ENCODE assay signal across 9 mouse cellular contexts in the genomic region with DNA sequence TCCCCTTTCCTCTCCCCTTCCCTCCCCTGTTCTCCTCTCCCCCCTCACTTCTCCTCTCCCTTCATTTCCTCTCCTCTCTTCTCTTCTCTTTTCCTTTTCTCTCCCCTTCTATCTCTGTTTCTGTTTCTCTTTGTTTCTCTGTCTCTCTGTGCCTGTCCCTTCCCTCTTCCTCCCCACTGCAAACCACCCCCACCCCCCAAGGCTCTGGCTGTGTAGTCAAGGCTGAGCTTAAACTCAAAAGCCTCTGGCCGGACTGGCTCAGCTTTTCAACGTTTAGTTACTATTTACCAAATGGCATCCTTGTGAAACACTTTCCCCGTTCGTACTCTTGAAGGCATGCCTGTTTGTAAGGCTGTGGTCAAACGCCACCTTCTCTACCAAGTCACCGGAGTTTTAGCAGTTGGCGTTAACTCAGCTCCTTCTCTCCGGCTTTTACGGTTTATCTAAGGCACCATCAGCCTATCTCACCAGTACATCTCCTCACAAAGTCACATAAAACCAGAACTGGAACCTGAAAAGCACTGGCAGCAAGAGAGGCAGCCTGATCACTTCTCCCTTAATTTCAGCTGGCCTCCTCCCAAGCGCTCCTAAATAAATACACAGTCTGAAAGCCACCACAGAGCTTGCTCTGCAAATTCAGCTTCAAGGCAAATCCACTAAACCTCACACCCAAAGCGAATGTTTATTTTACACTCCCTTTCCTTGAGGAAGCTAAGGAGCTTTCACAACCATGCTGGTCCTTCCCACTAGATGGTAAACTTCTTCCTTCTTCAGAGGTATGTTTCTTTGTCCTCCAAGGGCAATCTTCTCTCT. TPM values are rescaled to one million over a fixed set of nuclear protein-coding genes. Genes with fewer than 3 reads are reported as not detected.
DNase-seq lines count a peak whose midpoint lies in the region; ATAC-seq and TF ChIP-seq lines count a peak whose summit lies in the region.
"Had no signal": no experiment of that assay in that cellular context is flagged by ENCODE, and none has a peak within 500 bp of the region (broad histone marks: within the 10 kb centered on the region; RNA-seq: fewer than 3 reads in every experiment).

No protein-coding gene starts in this region.

- H3K27ac ChIP-seq in limb, embryonic 14.5 days (replicated peaks; ENCODE audit: low read depth, low read length): peak overlapping the region; percentile 14; the same call in 1 of the 2 replicates
- H3K27ac ChIP-seq in stomach, embryonic 14.5 days (ENCODE audit: low read length): no peak overlapping the region
- H3K27ac ChIP-seq: midbrain, embryonic 12.5 days had no signal

- WGBS in limb, embryonic 14.5 days: 26% methylated on average over 11 of the region's 11 CpGs
- 14% methylated on average over 11 of the region's 11 CpGs for WGBS in stomach, embryonic 14.5 days

- no peak for TF ChIP-seq CTCF in G1E (IDR thresholded peaks at IDR 0.05; ENCODE audit: low read depth, low read length)

- no peak overlapping the region for H3K4me3 ChIP-seq in G1E (ENCODE audit: low read depth, low read length)
- H3K4me3 ChIP-seq in limb, embryonic 14.5 days (replicated peaks; ENCODE audit: low read length): 0 out of 2 replicates have a peak overlapping the region, but pooled peaks have one; percentile 13
- no peak overlapping the region for H3K4me3 ChIP-seq in stomach, embryonic 14.5 days (ENCODE audit: low read depth, low read length)
- H3K4me3 ChIP-seq: midbrain, embryonic 12.5 days had no signal

- ATAC-seq in G1E (ENCODE audit: extremely low read depth, insufficient number of reproducible peaks, low FRiP score, poor library complexity, severe bottlenecking): peak; percentile 28
- no peak for ATAC-seq in limb, embryonic 14.5 days (ENCODE audit: low FRiP score, low read depth)
- ATAC-seq in stomach, embryonic 14.5 days (ENCODE audit: insufficient number of reproducible peaks, insufficient read depth, low FRiP score, low read depth): peak; percentile 46; the same call in 1 of the 2 replicates

- H3K4me1 ChIP-seq in G1E (ENCODE audit: insufficient read depth, low read depth, low read length): peaks cover 9% of the 10 kb centered on the region
- H3K4me1 ChIP-seq in limb, embryonic 14.5 days (ENCODE audit: control insufficient read depth, insufficient read depth, low read length): no peaks in the 10 kb centered on the region
- H3K4me1 ChIP-seq in stomach, embryonic 14.5 days (ENCODE audit: control insufficient read depth, insufficient read depth, low read length): no peaks in the 10 kb centered on the region
- H3K4me1 ChIP-seq: midbrain, embryonic 12.5 days had no signal

- intact Hi-C loops in heart, postnatal 36 days (cut with DNase I): no loop called here

- peak; percentile 31 for DNase-seq in adrenal gland, postnatal 10 days
- DNase-seq in adrenal gland, postnatal 4 days (ENCODE audit: low spot score in 2 of 2): no peak
- DNase-seq in G1E (ENCODE audit: low spot score): no peak
- peak; percentile 4 to 7 for DNase-seq in heart, postnatal 36 days
- DNase-seq in limb, embryonic 14.5 days (ENCODE audit: low spot score): peak; percentile 12
- no peak for DNase-seq in thymus, postnatal 10 days (ENCODE audit: low spot score in 2 of 2)
- DNase-seq in urinary bladder, postnatal 25 days (ENCODE audit: low spot score): no peak

- peaks cover 5% of the 10 kb centered on the region; the same call in 1 of the 2 replicates for H3K9me3 ChIP-seq in G1E (replicated peaks)
- no peaks in the 10 kb centered on the region for H3K9me3 ChIP-seq in limb, embryonic 14.5 days (ENCODE audit: control insufficient read depth, low read length)
- H3K9me3 ChIP-seq in stomach, embryonic 14.5 days (ENCODE audit: control insufficient read depth, low read depth, low read length): no peaks in the 10 kb centered on the region
- H3K9me3 ChIP-seq: midbrain, embryonic 12.5 days had no signal

- no peaks in the 10 kb centered on the region for H3K36me3 ChIP-seq in G1E (replicated peaks)
- no peaks in the 10 kb centered on the region for H3K36me3 ChIP-seq in limb, embryonic 14.5 days (ENCODE audit: control insufficient read depth, insufficient read depth, low read length)
- H3K36me3 ChIP-seq in stomach, embryonic 14.5 days (ENCODE audit: control insufficient read depth, insufficient read depth, low read length): no peaks in the 10 kb centered on the region
- H3K36me3 ChIP-seq: midbrain, embryonic 12.5 days had no signal

- TF ChIP-seq POLR2A in limb, embryonic 14.5 days (IDR thresholded peaks at IDR 0.05; ENCODE audit: borderline replicate concordance, extremely low read depth, insufficient read depth, insufficient read length): no peak

- peak overlapping the region; percentile 8 for H3K9ac ChIP-seq in limb, embryonic 14.5 days (ENCODE audit: low read depth, low read length, severe bottlenecking)
- H3K9ac ChIP-seq in stomach, embryonic 14.5 days (replicated peaks; ENCODE audit: low read depth, low read length): no peak overlapping the region
- H3K9ac ChIP-seq: midbrain, embryonic 12.5 days had no signal

- peaks cover 9% of the 10 kb centered on the region for H3K27me3 ChIP-seq in G1E (ENCODE audit: insufficient read depth, low read length)
- no peaks in the 10 kb centered on the region for H3K27me3 ChIP-seq in limb, embryonic 14.5 days (ENCODE audit: control insufficient read depth, insufficient read depth, low read length)
- H3K27me3 ChIP-seq in stomach, embryonic 14.5 days (ENCODE audit: control insufficient read depth, insufficient read depth, low read length): no peaks in the 10 kb centered on the region
- H3K27me3 ChIP-seq: midbrain, embryonic 12.5 days had no signal

- peak overlapping the region; percentile 32 for H3K4me2 ChIP-seq in limb, embryonic 14.5 days (replicated peaks; ENCODE audit: low read depth, low read length, severe bottlenecking)
- peak overlapping the region; percentile 25 for H3K4me2 ChIP-seq in stomach, embryonic 14.5 days (replicated peaks; ENCODE audit: low read depth, low read length)
- H3K4me2 ChIP-seq: midbrain, embryonic 12.5 days had no signal

RNA-seq across cellular contexts. Expression of a gene that starts 19.4 kb away (rescaled TPM):
- total RNA-seq in adrenal gland, postnatal 10 days (2021): not detected
- total RNA-seq in adrenal gland, postnatal 4 days (2021): not detected
- total RNA-seq in G1E (2014; fragmentation: Nextera tagmentation) (not detected in 2 replicates), G1E (2017) (0.82 TPM in 1 of 2 replicates, not detected in the other)
- not detected in 2 replicates for polyA plus RNA-seq in G1E (2012)
- total RNA-seq in heart, postnatal 36 days (2021): not detected
- polyA plus RNA-seq in limb, embryonic 14.5 days (2012; rRNA removed): not detected in 2 replicates
- polyA plus RNA-seq in limb, embryonic 14.5 days (2014; fragmentation: Nextera tagmentation; extraction: Ambion mirVana): not detected in 2 replicates
- not detected in 2 replicates for polyA plus RNA-seq in stomach, embryonic 14.5 days (2014; fragmentation: Nextera tagmentation; extraction: Ambion mirVana)
- polyA plus RNA-seq: midbrain, embryonic 12.5 days had no signal

Comparison
In these comparisons a context has a peak if more than half of its experiments do, and no peak if none do; other contexts are left out.
1. DNase-seq: peak in adrenal gland, postnatal 10 days (single experiment), heart, postnatal 36 days (2 of 2) and limb, embryonic 14.5 days (single experiment); none in adrenal gland, postnatal 4 days (0 of 2), G1E (single experiment), thymus, postnatal 10 days (0 of 2) and urinary bladder, postnatal 25 days (single experiment).